Mouse (Mus musculus) cortical plate, adult 2 months (tissue): Measurements from ENCODE around the gene Sox6.

Experiments used
- CTCF ChIP-seq: fragments of 200-500 bp; IDR thresholded peaks from 2 replicates; pipeline ENCODE4 v1.5.1; 2011; ENCODE audit warnings: mild to moderate bottlenecking, control low read depth, low read length; ENCODE audit not compliant: insufficient read depth; ENCODE audit errors: extremely low read depth
- POLR2A ChIP-seq: fragments of 200-500 bp; IDR thresholded peaks from 2 replicates; pipeline ENCODE4 v1.6.1; 2011; ENCODE audit warnings: mild to moderate bottlenecking, low read length, control low read depth; ENCODE audit not compliant: insufficient read depth; ENCODE audit errors: extremely low read depth

DNA sequence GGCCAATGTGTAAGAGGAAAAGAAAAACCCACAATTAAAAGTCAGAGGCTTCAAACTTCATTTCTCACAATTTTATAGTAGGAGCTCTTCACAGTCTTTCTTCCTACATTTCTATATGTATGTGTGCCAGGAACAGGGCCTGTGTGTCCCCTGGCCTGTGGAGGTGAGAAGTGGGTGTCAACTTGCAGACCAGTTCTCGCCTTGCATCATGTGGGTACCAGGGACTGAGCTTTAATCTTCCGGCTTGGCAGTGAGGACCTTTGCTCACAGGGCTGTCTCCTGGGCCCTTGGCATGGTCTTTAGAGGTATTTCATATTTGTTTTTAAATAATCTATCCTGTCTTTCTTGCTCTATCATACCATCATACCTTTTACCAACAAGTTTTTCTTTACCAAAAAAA, 311.8 kb downstream of the Sox6 start:
- TF ChIP-seq CTCF, result no peak
- no peak for TF ChIP-seq POLR2A
